Mouse (Mus musculus): ENCODE results near the gene Msh5. TPM values are rescaled to one million over a fixed set of nuclear protein-coding genes. Genes with fewer than 3 reads are reported as not detected.

Gene Msh5
- total RNA-seq, 2 experiments from 2014 or later: 1.5 to 1.6 TPM

Other genes with a start within 250 kb of the Msh5 start
- under 1 TPM in 1 of 2 experiments, not detected in 1; 0.30 TPM for gene Cyp21a1, start 242.2 kb downstream of the Msh5 start, total RNA-seq (2021)
- gene Stk19, start 209.8 kb downstream of the Msh5 start, total RNA-seq (2021): 10 to 100 TPM; 50.8 to 53.8 TPM
- 10 to 100 TPM; 36.6 to 40.8 TPM for gene Dxo, start 209.7 kb downstream of the Msh5 start, total RNA-seq (2021)
- 10 to 100 TPM; 70.1 to 74.2 TPM for gene Skiv2l, start 196.5 kb downstream of the Msh5 start, total RNA-seq (2021)
- 10 to 100 TPM; 34.1 to 39.6 TPM for gene Nelfe, start 196.4 kb downstream of the Msh5 start, total RNA-seq (2021)
- not detected for gene Cfb, start 184.2 kb downstream of the Msh5 start, total RNA-seq (2021)
- 1 to 10 TPM; 8.6 to 8.8 TPM for gene Zbtb12, start 167.3 kb downstream of the Msh5 start, total RNA-seq (2021)
- under 1 TPM in 1 of 2 experiments, not detected in 1; 0.10 TPM for gene Gm20547, start 164.7 kb downstream of the Msh5 start, total RNA-seq (2021)
- gene C2, start 148.5 kb downstream of the Msh5 start, total RNA-seq (2021): 1 to 10 TPM in 1 of 2 experiments, under 1 TPM in 1; 0.89 to 3.1 TPM
- 100 to 1,000 TPM; 186 to 193 TPM for gene Ehmt2, start 148.3 kb downstream of the Msh5 start, total RNA-seq (2021)
- gene Slc44a4, start 132.3 kb downstream of the Msh5 start, total RNA-seq (2021): under 1 TPM in 1 of 2 experiments, not detected in 1; 0.43 TPM
- 10 to 100 TPM; 41.4 to 44.2 TPM for gene Neu1, start 115.5 kb downstream of the Msh5 start, total RNA-seq (2021)
- 10 to 100 TPM; 27.5 to 37.5 TPM for gene Hspa1b, start 87.5 kb downstream of the Msh5 start, total RNA-seq (2021)
- not detected for gene Gm20481, start 76.8 kb downstream of the Msh5 start, total RNA-seq (2021)
- 10 to 100 TPM; 24.3 to 27.8 TPM for gene Hspa1a, start 74.6 kb downstream of the Msh5 start, total RNA-seq (2021)
- under 1 TPM; 0.12 to 0.48 TPM for gene Hspa1l, start 74.0 kb downstream of the Msh5 start, total RNA-seq (2021)
- gene Lsm2, start 64.9 kb downstream of the Msh5 start, total RNA-seq (2021): 10 to 100 TPM; 18.2 to 20.7 TPM
- gene Vars, start 45.8 kb downstream of the Msh5 start, total RNA-seq (2021): 10 to 100 TPM; 46.6 to 50.4 TPM
- gene Vwa7, start 30.2 kb downstream of the Msh5 start, total RNA-seq (2021): under 1 TPM; 0.15 to 0.22 TPM
- gene Sapcd1, start 18.7 kb downstream of the Msh5 start, total RNA-seq (2021): 1 to 10 TPM in 1 of 2 experiments, not detected in 1; 1.4 TPM
- gene Clic1, start 3.2 kb upstream of the Msh5 start, total RNA-seq (2021): 1 to 10 TPM; 7.7 to 8.3 TPM
- 10 to 100 TPM in 1 of 2 experiments, 1 to 10 TPM in 1; 9.4 to 11.0 TPM for gene Ddah2, start 12.3 kb upstream of the Msh5 start, total RNA-seq (2021)
- not detected for gene Ly6g6c, start 18.6 kb upstream of the Msh5 start, total RNA-seq (2021)
- not detected for gene Mpig6b, start 19.4 kb upstream of the Msh5 start, total RNA-seq (2021)
- gene Ly6g6e, start 30.2 kb upstream of the Msh5 start, total RNA-seq (2021): 1 to 10 TPM; 3.6 to 5.0 TPM
- gene Ly6g6d, start 31.3 kb upstream of the Msh5 start, total RNA-seq (2021): 1 to 10 TPM in 1 of 2 experiments, under 1 TPM in 1; 0.87 to 2.0 TPM
- under 1 TPM; 0.57 to 0.58 TPM for gene Ly6g6f, start 38.9 kb upstream of the Msh5 start, total RNA-seq (2021)
- 100 to 1,000 TPM in 1 of 2 experiments, 10 to 100 TPM in 1; 97.6 to 103 TPM for gene Abhd16a, start 42.5 kb upstream of the Msh5 start, total RNA-seq (2021)
- gene Ly6g5c, start 61.5 kb upstream of the Msh5 start, total RNA-seq (2021): not detected
- under 1 TPM; 0.30 to 0.56 TPM for gene Ly6g5b, start 68.7 kb upstream of the Msh5 start, total RNA-seq (2021)
- 10 to 100 TPM; 15.2 to 17.1 TPM for gene Gpank1, start 74.7 kb upstream of the Msh5 start, total RNA-seq (2021)
- 100 to 1,000 TPM; 179 to 185 TPM for gene Csnk2b, start 75.3 kb upstream of the Msh5 start, total RNA-seq (2021)
- gene D17H6S53E, start 79.6 kb upstream of the Msh5 start, total RNA-seq (2021): 10 to 100 TPM; 22.5 to 28.9 TPM
- not detected for gene Apom, start 85.3 kb upstream of the Msh5 start, total RNA-seq (2021)
- gene Bag6, start 88.4 kb upstream of the Msh5 start, total RNA-seq (2021): 100 to 1,000 TPM; 323 to 339 TPM
- 100 to 1,000 TPM; 317 to 343 TPM for gene Prrc2a, start 118.2 kb upstream of the Msh5 start, total RNA-seq (2021)
- 10 to 100 TPM in 1 of 2 experiments, 1 to 10 TPM in 1; 9.4 to 13.0 TPM for gene Aif1, start 129.3 kb upstream of the Msh5 start, total RNA-seq (2021)
- gene Lst1, start 141.7 kb upstream of the Msh5 start, total RNA-seq (2021): 1 to 10 TPM; 5.5 to 6.7 TPM
- under 1 TPM; 0.41 to 0.64 TPM for gene Ltb, start 147.7 kb upstream of the Msh5 start, total RNA-seq (2021)
- not detected for gene Tnf, start 155.3 kb upstream of the Msh5 start, total RNA-seq (2021)
- gene Lta, start 158.6 kb upstream of the Msh5 start, total RNA-seq (2021): under 1 TPM; 0.22 to 0.41 TPM
- gene Gm16181, start 174.1 kb upstream of the Msh5 start, total RNA-seq (2021): not detected
- gene Atp6v1g2, start 186.9 kb upstream of the Msh5 start, total RNA-seq (2021): 100 to 1,000 TPM; 637 to 681 TPM
- gene Nfkbil1, start 189.0 kb upstream of the Msh5 start, total RNA-seq (2021): 10 to 100 TPM; 13.6 to 15.8 TPM
- gene Ddx39b, start 195.0 kb upstream of the Msh5 start, total RNA-seq (2021): 100 to 1,000 TPM; 210 to 215 TPM
- 10 to 100 TPM; 22.1 to 26.7 TPM for gene H2-D1, start 216.0 kb upstream of the Msh5 start, total RNA-seq (2021)